Mouse (Mus musculus) forebrain, embryonic 11.5 days (tissue): ENCODE measurements around the gene Tbkbp1. TPM values are rescaled to one million over a fixed set of nuclear protein-coding genes. Genes with fewer than 3 reads are reported as not detected.
"Not testable (repeated sequence)": the region's sequence is repeated elsewhere in the genome, so short reads cannot be mapped to it uniquely, and the experiment has no call there.

Experiments
- ATAC-seq: fragments of 200-750 bp; cut with Nextera tagmentation; replicated peaks from 2 replicates; pipeline ENCODE4 v1.8.0; 2017; ENCODE audit warnings: moderate TSS enrichment; ENCODE audit not compliant: low FRiP score
- DNase-seq: peaks from one replicate; pipeline ENCODE4 v3.0.0-alpha.2; 2017; ENCODE audit warnings: low spot score
- H3K27ac ChIP-seq: fragments of 300-500 bp; sonication (generic); 2 replicates; pipeline ENCODE4 v1.5.1; 2014; ENCODE audit warnings: low read depth, low read length
- H3K27me3 ChIP-seq: fragments of 300-500 bp; sonication (generic); 2 replicates; pipeline ENCODE4 v1.6.1; 2014; ENCODE audit warnings: mild to moderate bottlenecking, low read length, mixed read lengths; ENCODE audit not compliant: control insufficient read depth, insufficient read depth
- H3K36me3 ChIP-seq: fragments of 300-500 bp; sonication (generic); 2 replicates; pipeline ENCODE4 v1.6.1; 2014; ENCODE audit warnings: mild to moderate bottlenecking, low read length, moderate library complexity, mixed read lengths; ENCODE audit not compliant: control insufficient read depth, insufficient read depth
- H3K4me1 ChIP-seq: fragments of 300-500 bp; sonication (generic); replicated peaks from 2 replicates; pipeline ENCODE4 v1.6.1; 2014; ENCODE audit warnings: low read length, mixed read lengths; ENCODE audit not compliant: control insufficient read depth, insufficient read depth
- H3K4me2 ChIP-seq: fragments of 300-500 bp; sonication (generic); 2 replicates; pipeline ENCODE4 v1.6.1; 2014; ENCODE audit warnings: low read depth, mild to moderate bottlenecking, low read length, moderate library complexity, mixed read lengths; ENCODE audit not compliant: severe bottlenecking
- H3K4me3 ChIP-seq: fragments of 300-500 bp; sonication (generic); 2 replicates; pipeline ENCODE4 v1.5.1; 2014; ENCODE audit warnings: low read depth, low read length
- H3K9ac ChIP-seq: fragments of 300-500 bp; sonication (generic); 2 replicates; pipeline ENCODE4 v1.6.1; 2014; ENCODE audit warnings: low read length
- H3K9me3 ChIP-seq: fragments of 300-500 bp; sonication (generic); 2 replicates; pipeline ENCODE4 v1.6.1; 2016; ENCODE audit warnings: low read length, mixed read lengths; ENCODE audit not compliant: control insufficient read depth
- WGBS: fragments of 180-500 bp; shearing (Covaris S2); extraction: QIAGEN DNeasy Blood & Tissue Kit; methylation state at CpG from one replicate; pipeline ENCODE4 v1.1.7; 2014; 5-methylcytosine and 5-hydroxymethylcytosine counted together
- polyA plus RNA-seq: library from polyadenylated mRNA; unstranded; fragments of >200 nt; fragmentation: Nextera tagmentation; extraction: Ambion mirVana; gene quantifications from 2 replicates; pipeline ENCODE4 v1.2.1, GENCODE M21; 2014

Gene Tbkbp1
- polyA plus RNA-seq, result 5.4 and 6.7 TPM in 2 replicates

- Histone ChIP-seq H3K9me3 (no peaks in the 10 kb centered on the region), H3K4me1 (peaks cover 28% of the 10 kb centered on the region), H3K27ac (peak within 1 kb of the TSS; percentile 76), H3K9ac (peak within 1 kb of the TSS; percentile 85), H3K36me3 (no peaks in the 10 kb centered on the region), H3K4me2 (peak within 1 kb of the TSS; percentile 75), H3K27me3 (no peaks in the 10 kb centered on the region), H3K4me3 (peak within 1 kb of the TSS; percentile 75)
- peak; percentile 59 for ATAC-seq
- DNase-seq, result peak; percentile 85
- WGBS, result 0% methylated on average over 18 of the region's 64 CpGs
These were observed at the start of gene Tbkbp1 for GRCm38 (mm10) chr11:97151343-97151801. Tbkbp1 (minus strand) TSS chr11:97151495.

DNA sequence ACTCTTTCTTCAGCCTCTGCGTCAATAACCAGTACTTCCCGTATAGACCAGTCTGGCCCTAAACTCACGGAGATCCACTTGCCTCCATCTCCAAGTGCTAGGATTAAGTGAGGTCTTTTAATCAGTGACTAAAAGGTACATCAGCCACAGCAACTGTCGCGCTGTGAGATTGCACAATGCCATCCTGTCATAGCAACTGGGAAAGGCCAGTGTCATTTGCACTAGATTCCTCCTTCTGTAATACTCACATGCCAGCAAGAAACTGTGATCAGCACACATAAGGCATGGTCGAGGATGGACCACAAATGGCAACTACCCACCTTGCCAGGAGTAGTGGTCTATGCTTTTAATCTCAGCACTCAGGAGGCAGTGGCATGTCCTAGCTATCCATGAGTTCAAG lies 48.2 kb upstream of the Tbkbp1 start:
- Histone ChIP-seq H3K27ac (no peak overlapping the region), H3K27me3 (no peaks in the 10 kb centered on the region), H3K4me1 (no peaks in the 10 kb centered on the region), H3K4me3 (no peak overlapping the region), H3K9me3 (no peaks in the 10 kb centered on the region), H3K4me2 (no peak overlapping the region), H3K36me3 (no peaks in the 10 kb centered on the region), H3K9ac (no peak overlapping the region)
- no peak for DNase-seq
- ATAC-seq, result no peak
- 88% methylated on average over 6 of the region's 6 CpGs for WGBS

GRCm38 (mm10) chr11:97198601-97199000 lies 47.3 kb upstream of the Tbkbp1 start:
- H3K36me3 ChIP-seq, result no peaks in the 10 kb centered on the region
- DNase-seq (peak; percentile 81), ATAC-seq (no peak)
- no peak overlapping the region for H3K4me2 ChIP-seq
- no peaks in the 10 kb centered on the region for H3K9me3 ChIP-seq
- H3K4me1 ChIP-seq, result no peaks in the 10 kb centered on the region
- no peak overlapping the region for H3K27ac ChIP-seq
- H3K9ac ChIP-seq, result no peak overlapping the region
- no peak overlapping the region for H3K4me3 ChIP-seq
- WGBS, result 22% methylated on average over 5 of the region's 5 CpGs
- no peaks in the 10 kb centered on the region for H3K27me3 ChIP-seq

DNA sequence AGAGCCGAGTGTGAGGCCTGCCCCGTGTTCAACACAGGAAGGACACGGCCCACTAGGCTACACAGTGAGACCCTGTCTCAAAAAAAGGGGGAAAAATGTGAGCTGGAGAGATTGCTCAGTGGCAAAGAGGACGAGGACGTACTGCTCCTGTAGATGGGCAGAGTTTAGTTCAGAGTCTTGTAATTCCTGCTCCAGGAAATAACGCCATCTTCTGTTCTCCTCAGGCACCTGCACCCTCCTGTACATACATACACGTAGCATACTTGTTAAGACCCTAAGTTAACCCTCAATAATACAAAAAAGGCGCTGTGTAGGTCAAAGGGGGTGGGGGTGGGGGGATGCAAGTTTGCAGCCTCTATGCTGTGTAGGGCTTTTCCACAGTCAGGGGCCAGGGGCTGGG lies 45.7 kb upstream of the Tbkbp1 start:
- Histone ChIP-seq H3K27me3 (no peaks in the 10 kb centered on the region), H3K27ac (no peak overlapping the region), H3K9ac (no peak overlapping the region), H3K4me2 (no peak overlapping the region), H3K36me3 (no peaks in the 10 kb centered on the region), H3K9me3 (no peaks in the 10 kb centered on the region), H3K4me1 (no peaks in the 10 kb centered on the region), H3K4me3 (no peak overlapping the region)
- DNase-seq, result no peak
- no peak for ATAC-seq
- 81% methylated on average over 8 of the region's 8 CpGs for WGBS

DNA sequence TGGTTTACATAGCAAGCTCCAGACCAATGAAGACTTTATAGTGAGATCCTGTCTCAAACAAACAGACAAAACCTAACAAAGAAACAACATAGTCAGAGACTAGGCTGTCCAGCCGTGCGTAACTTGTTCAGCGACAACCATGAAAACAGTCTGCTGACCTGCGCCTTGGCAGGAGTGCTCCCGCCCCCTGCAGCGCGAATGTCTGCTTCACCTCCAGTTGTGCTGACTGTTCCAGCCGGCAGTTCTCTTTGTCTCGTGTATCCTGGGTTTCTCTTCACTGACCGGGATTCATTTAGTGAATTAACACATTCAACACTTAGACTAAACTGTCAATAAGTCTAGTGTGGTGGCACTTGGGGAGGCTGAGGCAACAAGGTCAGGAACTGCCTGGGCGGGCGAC lies 45.2 kb upstream of the Tbkbp1 start:
- Histone ChIP-seq H3K27me3 (no peaks in the 10 kb centered on the region), H3K9me3 (no peaks in the 10 kb centered on the region), H3K4me2 (no peak overlapping the region), H3K4me1 (no peaks in the 10 kb centered on the region), H3K9ac (no peak overlapping the region), H3K27ac (no peak overlapping the region), H3K4me3 (no peak overlapping the region), H3K36me3 (no peaks in the 10 kb centered on the region)
- WGBS, result 72% methylated on average over 12 of the region's 12 CpGs
- no peak for DNase-seq
- ATAC-seq, result no peak

DNA sequence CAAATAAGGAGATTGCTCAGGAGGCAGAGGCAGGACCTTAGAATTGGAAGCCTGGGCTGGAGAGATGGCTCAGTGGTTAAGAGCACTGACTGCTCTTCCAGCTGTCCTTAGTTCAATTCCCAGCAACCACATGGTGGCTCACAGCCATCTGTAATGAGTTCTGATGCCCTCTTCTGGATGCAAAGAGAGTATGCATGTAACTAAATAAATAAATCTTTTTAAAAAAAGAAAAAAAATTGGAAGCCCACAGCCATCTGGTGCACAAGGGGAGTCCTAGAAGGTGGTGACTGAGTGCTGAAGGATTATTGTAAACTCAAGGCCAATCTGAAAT lies 41.3 kb upstream of the Tbkbp1 start:
- no peak overlapping the region for H3K27ac ChIP-seq
- H3K4me1 ChIP-seq, result peaks cover 2% of the 10 kb centered on the region; the same call in 1 of the 2 replicates
- ATAC-seq (no peak), DNase-seq (no peak)
- no peak overlapping the region for H3K4me3 ChIP-seq
- no peak overlapping the region for H3K9ac ChIP-seq
- H3K36me3 ChIP-seq, result no peaks in the 10 kb centered on the region
- no peak overlapping the region for H3K4me2 ChIP-seq
- no peaks in the 10 kb centered on the region for H3K9me3 ChIP-seq
- H3K27me3 ChIP-seq, result no peaks in the 10 kb centered on the region

DNA sequence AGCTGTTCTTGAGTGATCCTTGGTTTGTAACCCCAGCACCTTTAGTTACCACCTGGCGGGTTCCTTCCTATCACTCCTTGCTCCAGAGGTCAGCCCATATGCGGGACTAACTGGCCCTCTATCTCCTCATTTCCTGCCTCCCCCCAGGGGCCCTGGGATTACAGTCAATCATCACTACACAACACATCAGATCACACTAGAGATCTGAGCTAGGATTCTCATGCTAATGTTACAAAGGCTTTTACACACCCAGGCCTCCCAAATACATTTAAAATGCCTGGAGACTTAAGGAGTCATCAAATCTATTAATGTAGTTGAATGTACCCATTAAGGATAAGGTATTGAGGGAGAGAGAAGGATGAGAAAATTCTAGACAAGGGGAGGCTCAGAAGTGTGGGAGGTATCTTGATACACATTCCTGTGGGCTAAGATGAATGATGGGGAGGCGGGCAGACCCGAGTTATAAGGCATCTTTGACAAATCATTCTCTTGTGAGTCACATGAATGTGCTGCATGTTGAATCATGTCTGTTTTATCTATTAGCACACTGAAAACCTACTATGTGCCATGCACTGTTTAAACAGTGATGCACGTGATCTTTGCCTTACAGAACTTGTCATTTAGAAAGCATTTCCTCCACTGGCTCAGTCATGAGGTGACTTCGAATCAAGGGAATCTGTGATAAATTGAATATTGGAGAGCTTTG lies 40.8 kb upstream of the Tbkbp1 start:
- ATAC-seq, result no peak
- no peak overlapping the region for H3K4me3 ChIP-seq
- peaks cover 2% of the 10 kb centered on the region; the same call in 1 of the 2 replicates for H3K4me1 ChIP-seq
- H3K9ac ChIP-seq, result no peak overlapping the region
- no peak overlapping the region for H3K4me2 ChIP-seq
- no peaks in the 10 kb centered on the region for H3K9me3 ChIP-seq
- no peak overlapping the region for H3K27ac ChIP-seq
- 82% methylated on average over 6 of the region's 6 CpGs for WGBS
- no peak for DNase-seq
- no peaks in the 10 kb centered on the region for H3K27me3 ChIP-seq
- H3K36me3 ChIP-seq, result no peaks in the 10 kb centered on the region

DNA sequence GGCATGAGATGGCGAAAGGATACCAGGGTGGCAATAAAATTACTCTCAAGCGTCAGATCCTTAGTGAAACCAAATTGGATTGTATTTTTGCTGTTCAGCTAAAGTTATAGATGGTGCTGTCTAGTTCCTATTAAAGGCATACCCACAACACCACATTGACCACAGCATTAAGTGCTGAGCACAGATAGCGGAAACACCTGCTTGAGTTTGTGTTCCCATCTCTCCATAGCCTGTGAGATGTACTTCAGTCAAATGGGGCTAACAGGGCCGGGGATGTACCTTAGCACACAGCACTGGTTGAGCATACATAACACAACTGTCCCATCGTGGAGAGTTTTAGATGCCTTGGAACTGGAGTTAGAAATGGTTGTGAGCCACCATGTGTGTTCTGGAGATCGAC lies 39.7 kb upstream of the Tbkbp1 start:
- peaks cover 3% of the 10 kb centered on the region for H3K4me1 ChIP-seq
- ATAC-seq (no peak), DNase-seq (no peak)
- 92% methylated on average over 6 of the region's 6 CpGs for WGBS
- no peak overlapping the region for H3K4me2 ChIP-seq
- H3K27me3 ChIP-seq, result no peaks in the 10 kb centered on the region
- H3K9ac ChIP-seq, result no peak overlapping the region
- H3K36me3 ChIP-seq, result no peaks in the 10 kb centered on the region
- H3K27ac ChIP-seq, result no peak overlapping the region
- no peak overlapping the region for H3K4me3 ChIP-seq
- no peaks in the 10 kb centered on the region for H3K9me3 ChIP-seq

- H3K27me3 ChIP-seq, ATAC-seq, DNase-seq, H3K27ac ChIP-seq, H3K36me3 ChIP-seq, H3K9me3 ChIP-seq, H3K4me3 ChIP-seq, H3K4me1 ChIP-seq, H3K4me2 ChIP-seq: not testable (repeated sequence)
- H3K9ac ChIP-seq, result peak overlapping the region; percentile 83; the same call in 1 of the 2 replicates
- WGBS, result 92% methylated on average over 6 of the region's 6 CpGs
These were observed 38.4 kb upstream of the Tbkbp1 start for GRCm38 (mm10) chr11:97189645-97190044.
